Mouse (Mus musculus) brain, embryonic 14.5 days (tissue): ENCODE data around the gene Tmod4.

Experiments
- CTCF ChIP-seq: fragments of 200-500 bp; IDR thresholded peaks from 2 replicates; pipeline ENCODE4 v1.5.1; 2012; ENCODE audit warnings: inconsistent platforms, mild to moderate bottlenecking, moderate library complexity, borderline replicate concordance; ENCODE audit not compliant: insufficient read depth, insufficient read length; ENCODE audit errors: extremely low read depth
- POLR2A ChIP-seq: fragments of 200-500 bp; IDR thresholded peaks from 2 replicates; pipeline ENCODE4 v1.6.1; 2012; ENCODE audit warnings: mild to moderate bottlenecking, inconsistent platforms, borderline replicate concordance; ENCODE audit not compliant: poor library complexity, insufficient read depth, insufficient read length, severe bottlenecking; ENCODE audit errors: extremely low read depth

DNA sequence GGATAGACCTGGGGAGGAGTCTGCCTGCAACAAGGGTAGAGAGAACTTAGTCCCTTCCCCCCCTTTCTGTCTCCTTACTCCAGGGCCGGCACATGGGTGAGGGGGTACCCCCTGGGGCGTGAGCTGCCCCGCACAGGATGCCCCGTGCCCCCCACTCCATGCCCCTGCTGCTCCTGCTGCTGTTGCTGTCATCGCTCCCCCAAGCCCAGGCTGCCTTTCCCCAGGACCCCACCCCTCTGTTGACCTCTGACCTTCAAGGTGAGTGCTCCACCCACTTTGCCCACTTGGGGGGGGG, 39.9 kb downstream of the Tmod4 start:
- TF ChIP-seq CTCF (no peak), POLR2A (no peak)
